Mouse (Mus musculus) megakaryocyte, adult 5-6 weeks (primary cell): ENCODE results near the gene Fign. TPM values are rescaled to one million over a fixed set of nuclear protein-coding genes. Genes with fewer than 3 reads are reported as not detected.

Experiments
- ATAC-seq: 2 replicates; pipeline ENCODE4 v1.8.0; 2016; ENCODE audit warnings: mild to moderate bottlenecking, inconsistent platforms; ENCODE audit not compliant: poor library complexity, severe bottlenecking
- total RNA-seq, 2 experiments: library from RNA; stranded (forward) in 1 of 2; stranded (reverse) in 1 of 2; fragments of 153-499, 151-499 nt in 1 of 2; fragments of 221-1000, 200-1000 nt in 1 of 2; gene quantifications; 2 replicates each; pipeline versions ENCODE4 v1.2.3 to v1.2.4; 2015 to 2017

Gene Fign
- total RNA-seq, 2 experiments from 2014 or later = not detected

GRCm38 (mm10) chr2:64065511-64065910, 32.3 kb downstream of the Fign start:
- ATAC-seq = no peak

GRCm38 (mm10) chr2:64059477-64059876, 38.4 kb downstream of the Fign start:
- no peak for ATAC-seq

- no peak for ATAC-seq
These were observed 49.7 kb downstream of the Fign start for GRCm38 (mm10) chr2:64048142-64048541.

- no peak for ATAC-seq
These were observed 54.7 kb downstream of the Fign start for GRCm38 (mm10) chr2:64043099-64043498.

GRCm38 (mm10) chr2:64035393-64035792, 62.4 kb downstream of the Fign start:
- no peak for ATAC-seq

GRCm38 (mm10) chr2:64033871-64034270, 64.0 kb downstream of the Fign start:
- no peak for ATAC-seq

- no peak for ATAC-seq
These were observed 71.9 kb downstream of the Fign start for GRCm38 (mm10) chr2:64025961-64026360.

GRCm38 (mm10) chr2:63994304-63995023, 103.4 kb downstream of the Fign start:
- ATAC-seq = no peak

- ATAC-seq = no peak
These were observed 112.4 kb downstream of the Fign start for GRCm38 (mm10) chr2:63985426-63985825.

- no peak for ATAC-seq
These were observed 115.5 kb downstream of the Fign start for GRCm38 (mm10) chr2:63982351-63982751.

- ATAC-seq = no peak
These were observed 116.4 kb downstream of the Fign start for GRCm38 (mm10) chr2:63981449-63981848.

GRCm38 (mm10) chr2:63969633-63970032, 128.2 kb downstream of the Fign start:
- no peak for ATAC-seq

- ATAC-seq = no peak
These were observed 166.8 kb downstream of the Fign start for GRCm38 (mm10) chr2:63931041-63931440.

- no peak for ATAC-seq
These were observed 171.2 kb downstream of the Fign start for GRCm38 (mm10) chr2:63926481-63927097.

- ATAC-seq = no peak
These were observed 172.1 kb downstream of the Fign start for GRCm38 (mm10) chr2:63925721-63926235.
